Mouse (Mus musculus) gastrocnemius, adult 18-20 months (tissue): Measurements from ENCODE around the gene Comt. TPM values are rescaled to one million over a fixed set of nuclear protein-coding genes. Genes with fewer than 3 reads are reported as not detected.
A peak's percentile ranks its signal among the peaks of the same experiment; 100 is the strongest.

Experiments
- DNase-seq: peaks from one replicate; pipeline ENCODE4 v3.0.0; 2021; ENCODE audit warnings: low spot score
- microRNA-seq: library from miRNA; unstranded; fragments of <30 nt; microRNA quantifications from one replicate; pipeline ENCODE4 v1.2.0, GENCODE M21; 2021
- total RNA-seq, 2 experiments: library from RNA; stranded (reverse); gene quantifications; 2 replicates each; pipeline ENCODE4 v1.2.3; 2021

Gene Comt
- total RNA-seq, 2 experiments from 2014 or later: 37.3 to 41.0 TPM

- no peak for DNase-seq
These were observed 63.7 kb downstream of the Comt start for GRCm38 (mm10) chr16:18362948-18363347.

GRCm38 (mm10) chr16:18360151-18360805 lies 66.4 kb downstream of the Comt start:
- DNase-seq: no peak

- no peak for DNase-seq
These were observed 68.7 kb downstream of the Comt start for GRCm38 (mm10) chr16:18357977-18358376.

- peak; percentile 58 for DNase-seq
These were observed 69.7 kb downstream of the Comt start for GRCm38 (mm10) chr16:18356961-18357360.

Small RNAs within 50 kb of the gene (microRNA-seq; reads per million reads assigned to microRNA genes)
- not detected for gene Gm26219

Other genes starting within 250 kb of the Comt start
- gene Ccdc188, start 209.0 kb downstream of the Comt start, total RNA-seq: not detected
- 10 to 100 TPM; 23.7 to 27.3 TPM for gene Zdhhc8, start 191.7 kb downstream of the Comt start, total RNA-seq
- 10 to 100 TPM in 1 of 2 experiments, 1 to 10 TPM in 1; 9.2 to 11.2 TPM for gene Trmt2a, start 178.2 kb downstream of the Comt start, total RNA-seq
- gene Ranbp1, start 178.1 kb downstream of the Comt start, total RNA-seq: 10 to 100 TPM; 20.0 to 26.0 TPM
- not detected for gene Gm49776, start 168.5 kb downstream of the Comt start, total RNA-seq
- gene Dgcr8, start 137.6 kb downstream of the Comt start, total RNA-seq: 10 to 100 TPM; 11.2 to 11.8 TPM
- 10 to 100 TPM; 42.5 to 54.5 TPM for gene Tango2, start 78.7 kb downstream of the Comt start, total RNA-seq
- gene Arvcf, start 78.7 kb downstream of the Comt start, total RNA-seq: 1 to 10 TPM; 7.7 to 8.4 TPM
- gene Txnrd2, start 468 bp downstream of the Comt start, total RNA-seq: 10 to 100 TPM; 19.8 to 20.8 TPM
- 1 to 10 TPM; 3.2 to 5.0 TPM for gene Gnb1l, start 71.9 kb upstream of the Comt start, total RNA-seq
- gene Rtl10, start 72.0 kb upstream of the Comt start, total RNA-seq: 1 to 10 TPM; 3.0 to 3.2 TPM
- 10 to 100 TPM in 1 of 2 experiments, 1 to 10 TPM in 1; 9.3 to 20.9 TPM for gene Tbx1, start 163.8 kb upstream of the Comt start, total RNA-seq
- not detected for gene Gp1bb, start 195.6 kb upstream of the Comt start, total RNA-seq
- gene Gm49601, start 199.6 kb upstream of the Comt start, total RNA-seq: under 1 TPM in 1 of 2 experiments, not detected in 1; 0.47 TPM
- 1 to 10 TPM; 2.4 to 4.4 TPM for gene Sept5, start 203.1 kb upstream of the Comt start, total RNA-seq